Mouse (Mus musculus): Measurements from ENCODE around the gene Tmem220. TPM values are rescaled to one million over a fixed set of nuclear protein-coding genes. Genes with fewer than 3 reads are reported as not detected.
A peak's percentile ranks its signal among the peaks of the same experiment; 100 is the strongest.

Tmem220 gene
- polyA plus RNA-seq, 1 experiment from 2014 or later, result 1.2 TPM

- 89% methylated on average over 5 of the region's 5 CpGs for WGBS
- ATAC-seq (ENCODE audit: low FRiP score, low read depth), result no peak
Observed at GRCm38 (mm10) chr11:67047199-67047598, 22.2 kb downstream of the Tmem220 start.

GRCm38 (mm10) chr11:67048496-67048895, 23.5 kb downstream of the Tmem220 start:
- no peaks in the 10 kb centered on the region for H3K27me3 ChIP-seq
- H3K4me1 ChIP-seq, result peaks cover 10% of the 10 kb centered on the region
- H3K4me3 ChIP-seq, result no peak overlapping the region
- no peak overlapping the region for H3K27ac ChIP-seq (replicated peaks)
- H3K9ac ChIP-seq (replicated peaks), result no peak overlapping the region
- ATAC-seq (ENCODE audit: low FRiP score, low read depth), result no peak
- H3K36me3 ChIP-seq, result peaks cover 7% of the 10 kb centered on the region
- whole genome bisulfite sequencing, result 92% methylated on average over 8 of the region's 8 CpGs
- no peaks in the 10 kb centered on the region for H3K9me3 ChIP-seq
- no peak overlapping the region for H3K4me2 ChIP-seq (replicated peaks)

More at GRCm38 (mm10) chr11:67047199-67047598, 22.2 kb downstream of the Tmem220 start:
- Histone ChIP-seq H3K27ac (replicated peaks) (no peak overlapping the region), H3K36me3 (peaks cover 10% of the 10 kb centered on the region), H3K4me2 (replicated peaks) (no peak overlapping the region), H3K9me3 (no peaks in the 10 kb centered on the region), H3K4me3 (no peak overlapping the region), H3K4me1 (peaks cover 6% of the 10 kb centered on the region), H3K27me3 (no peaks in the 10 kb centered on the region), H3K9ac (replicated peaks) (no peak overlapping the region)

GRCm38 (mm10) chr11:67049256-67049655, 24.3 kb downstream of the Tmem220 start:
- Histone ChIP-seq H3K4me2 (replicated peaks) (no peak overlapping the region), H3K9ac (replicated peaks) (no peak overlapping the region)

GRCm38 (mm10) chr11:67051676-67052320, 26.8 kb downstream of the Tmem220 start:
- H3K9me3 ChIP-seq, result no peaks in the 10 kb centered on the region
- peak overlapping the region; percentile 97 for H3K4me3 ChIP-seq
- WGBS, result 10% methylated on average over 16 of the region's 16 CpGs
- peaks cover 19% of the 10 kb centered on the region for H3K36me3 ChIP-seq
- H3K9ac ChIP-seq (replicated peaks), result peak overlapping the region; percentile 86
- H3K4me2 ChIP-seq (replicated peaks), result peak overlapping the region; percentile 78
- no peaks in the 10 kb centered on the region for H3K27me3 ChIP-seq
- peaks cover 17% of the 10 kb centered on the region for H3K4me1 ChIP-seq
- ATAC-seq (ENCODE audit: low FRiP score, low read depth), result peak; percentile 50; the same call in 1 of the 2 replicates
- H3K27ac ChIP-seq (replicated peaks), result peak overlapping the region; percentile 78

More at GRCm38 (mm10) chr11:67049256-67049655, 24.3 kb downstream of the Tmem220 start:
- ATAC-seq (ENCODE audit: low FRiP score, low read depth), result no peak
- H3K9me3 ChIP-seq, result no peaks in the 10 kb centered on the region
- WGBS, result 86% methylated on average over 3 of the region's 3 CpGs
- H3K4me1 ChIP-seq, result peaks cover 17% of the 10 kb centered on the region
- no peaks in the 10 kb centered on the region for H3K27me3 ChIP-seq
- H3K4me3 ChIP-seq, result no peak overlapping the region
- no peak overlapping the region for H3K27ac ChIP-seq (replicated peaks)
- peaks cover 7% of the 10 kb centered on the region for H3K36me3 ChIP-seq

- H3K4me1 ChIP-seq, result peaks cover 17% of the 10 kb centered on the region
- H3K27ac ChIP-seq (replicated peaks), result peak within 1 kb of the TSS; percentile 78
- H3K4me3 ChIP-seq, result peak within 1 kb of the TSS; percentile 97
- no peaks in the 10 kb centered on the region for H3K9me3 ChIP-seq
- peaks cover 24% of the 10 kb centered on the region for H3K36me3 ChIP-seq
- under 1% methylated on average over 50 of the region's 50 CpGs for WGBS
- H3K9ac ChIP-seq (replicated peaks), result peak within 1 kb of the TSS; percentile 86
- H3K27me3 ChIP-seq, result no peaks in the 10 kb centered on the region
- H3K4me2 ChIP-seq (replicated peaks), result peak within 1 kb of the TSS; percentile 78
- peak; percentile 93 for ATAC-seq (ENCODE audit: low FRiP score, low read depth)
Observed at GRCm38 (mm10) chr11:67052321-67052952, 27.5 kb downstream of the Tmem220 start, which contains the start of the genes Adprm and Sco1. Gene Adprm (minus strand): TSS chr11:67052594. Gene Sco1 (plus strand): TSS chr11:67052670.

- Histone ChIP-seq H3K4me3 (no peak overlapping the region), H3K36me3 (peaks cover 48% of the 10 kb centered on the region), H3K4me1 (peaks cover 17% of the 10 kb centered on the region), H3K27me3 (no peaks in the 10 kb centered on the region), H3K9me3 (no peaks in the 10 kb centered on the region), H3K27ac (replicated peaks) (no peak overlapping the region), H3K4me2 (replicated peaks) (no peak overlapping the region), H3K9ac (replicated peaks) (no peak overlapping the region)
- 94% methylated on average over 8 of the region's 8 CpGs for WGBS
- ATAC-seq (ENCODE audit: low FRiP score, low read depth), result no peak
Observed at GRCm38 (mm10) chr11:67054754-67055365, 29.9 kb downstream of the Tmem220 start.

- no peaks in the 10 kb centered on the region for H3K27me3 ChIP-seq
- no peak for ATAC-seq (ENCODE audit: low FRiP score, low read depth)
- peaks cover 90% of the 10 kb centered on the region for H3K36me3 ChIP-seq
- H3K4me3 ChIP-seq, result no peak overlapping the region
- no peak overlapping the region for H3K4me2 ChIP-seq (replicated peaks)
- H3K9ac ChIP-seq (replicated peaks), result no peak overlapping the region
- WGBS, result 93% methylated on average over 2 of the region's 2 CpGs
- no peak overlapping the region for H3K27ac ChIP-seq (replicated peaks)
- no peaks in the 10 kb centered on the region for H3K4me1 ChIP-seq
- no peaks in the 10 kb centered on the region for H3K9me3 ChIP-seq
Observed at GRCm38 (mm10) chr11:67061311-67061710, 36.4 kb downstream of the Tmem220 start.

- ATAC-seq (ENCODE audit: low FRiP score, low read depth), result no peak
- Histone ChIP-seq H3K9ac (replicated peaks) (no peak overlapping the region), H3K4me2 (replicated peaks) (no peak overlapping the region), H3K4me3 (no peak overlapping the region), H3K4me1 (no peaks in the 10 kb centered on the region), H3K27ac (replicated peaks) (no peak overlapping the region), H3K36me3 (peaks cover 80% of the 10 kb centered on the region), H3K9me3 (no peaks in the 10 kb centered on the region), H3K27me3 (no peaks in the 10 kb centered on the region)
- WGBS, result 94% methylated on average over 3 of the region's 3 CpGs
Observed at GRCm38 (mm10) chr11:67062726-67063125, 37.8 kb downstream of the Tmem220 start.

GRCm38 (mm10) chr11:67067741-67068140, 42.8 kb downstream of the Tmem220 start:
- ATAC-seq (ENCODE audit: low FRiP score, low read depth), result no peak
- Histone ChIP-seq H3K27me3 (no peaks in the 10 kb centered on the region), H3K9me3 (no peaks in the 10 kb centered on the region), H3K36me3 (peaks cover 35% of the 10 kb centered on the region), H3K27ac (replicated peaks) (no peak overlapping the region), H3K4me2 (replicated peaks) (no peak overlapping the region), H3K9ac (replicated peaks) (no peak overlapping the region), H3K4me1 (no peaks in the 10 kb centered on the region), H3K4me3 (no peak overlapping the region)
- WGBS, result 90% methylated on average over 3 of the region's 3 CpGs

GRCm38 (mm10) chr11:67072615-67073130, 47.7 kb downstream of the Tmem220 start:
- ATAC-seq (ENCODE audit: low FRiP score, low read depth), result no peak

GRCm38 (mm10) chr11:67075036-67075435, 50.1 kb downstream of the Tmem220 start:
- H3K27ac ChIP-seq (replicated peaks), result no peak overlapping the region
- no peaks in the 10 kb centered on the region for H3K27me3 ChIP-seq
- no peak for ATAC-seq (ENCODE audit: low FRiP score, low read depth)
- no peaks in the 10 kb centered on the region for H3K9me3 ChIP-seq
- H3K4me1 ChIP-seq, result peaks cover 7% of the 10 kb centered on the region; the same call in 1 of the 2 replicates
- H3K9ac ChIP-seq (replicated peaks), result no peak overlapping the region
- H3K36me3 ChIP-seq, result no peaks in the 10 kb centered on the region
- H3K4me2 ChIP-seq (replicated peaks), result no peak overlapping the region
- WGBS, result 29% methylated on average over 3 of the region's 3 CpGs
- H3K4me3 ChIP-seq, result no peak overlapping the region

More at GRCm38 (mm10) chr11:67072615-67073130, 47.7 kb downstream of the Tmem220 start:
- no peaks in the 10 kb centered on the region for H3K27me3 ChIP-seq
- no peaks in the 10 kb centered on the region for H3K36me3 ChIP-seq
- H3K4me1 ChIP-seq, result peaks cover 2% of the 10 kb centered on the region; the same call in 1 of the 2 replicates
- H3K9ac ChIP-seq (replicated peaks), result no peak overlapping the region
- H3K27ac ChIP-seq (replicated peaks), result no peak overlapping the region
- H3K9me3 ChIP-seq, result no peaks in the 10 kb centered on the region
- no peak overlapping the region for H3K4me2 ChIP-seq (replicated peaks)
- 80% methylated on average over 15 of the region's 15 CpGs for WGBS
- H3K4me3 ChIP-seq, result no peak overlapping the region

GRCm38 (mm10) chr11:67076781-67077180, 51.8 kb downstream of the Tmem220 start:
- no peak overlapping the region for H3K4me2 ChIP-seq (replicated peaks)
- no peaks in the 10 kb centered on the region for H3K36me3 ChIP-seq
- H3K27ac ChIP-seq (replicated peaks), result no peak overlapping the region
- peaks cover 6% of the 10 kb centered on the region; the same call in 1 of the 2 replicates for H3K27me3 ChIP-seq
- no peak overlapping the region for H3K4me3 ChIP-seq
- H3K9ac ChIP-seq (replicated peaks), result no peak overlapping the region
- no peak for ATAC-seq (ENCODE audit: low FRiP score, low read depth)
- 89% methylated on average over 5 of the region's 5 CpGs for WGBS
- H3K4me1 ChIP-seq, result peaks cover 18% of the 10 kb centered on the region; the same call in 1 of the 2 replicates
- no peaks in the 10 kb centered on the region for H3K9me3 ChIP-seq

Data from midbrain, embryonic 12.5 days (tissue).